Mouse (Mus musculus) adrenal gland, adult (tissue): ENCODE results near the gene Gja10.

Experiments
- DNase-seq, 2 experiments: peaks; one replicate each; pipeline ENCODE4 v3.0.0; 2022 to 2023; ENCODE audit warnings: low spot score in 1 of 2; ENCODE audit not compliant: inconsistent age in 2 of 2

Gene Gja10

DNA sequence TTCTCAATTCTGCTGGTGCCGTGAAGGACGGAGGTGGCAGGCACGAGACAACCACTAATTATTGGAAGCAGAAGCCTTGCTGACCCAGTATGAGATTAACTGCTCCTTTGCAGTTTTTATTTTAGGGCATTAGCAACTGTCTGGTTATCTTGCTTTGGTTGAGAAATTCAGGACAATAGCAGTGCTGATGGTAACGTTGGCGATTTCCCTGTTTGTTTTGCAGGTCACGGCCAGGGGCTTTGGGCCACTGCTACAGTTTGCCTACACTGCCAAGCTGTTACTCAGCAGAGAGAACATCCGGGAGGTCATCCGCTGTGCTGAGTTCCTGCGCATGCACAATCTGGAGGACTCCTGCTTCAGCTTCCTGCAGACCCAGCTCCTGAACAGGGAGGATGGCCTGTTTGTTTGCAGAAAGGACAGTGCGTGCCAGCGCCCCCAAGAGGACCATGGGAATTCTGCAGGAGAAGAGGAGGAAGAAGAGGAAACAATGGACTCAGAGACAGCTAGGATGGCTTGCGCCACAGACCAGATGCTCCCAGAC lies 40.9 kb downstream of the Gja10 start:
- DNase-seq, result peak; percentile 58 to 88

DNA sequence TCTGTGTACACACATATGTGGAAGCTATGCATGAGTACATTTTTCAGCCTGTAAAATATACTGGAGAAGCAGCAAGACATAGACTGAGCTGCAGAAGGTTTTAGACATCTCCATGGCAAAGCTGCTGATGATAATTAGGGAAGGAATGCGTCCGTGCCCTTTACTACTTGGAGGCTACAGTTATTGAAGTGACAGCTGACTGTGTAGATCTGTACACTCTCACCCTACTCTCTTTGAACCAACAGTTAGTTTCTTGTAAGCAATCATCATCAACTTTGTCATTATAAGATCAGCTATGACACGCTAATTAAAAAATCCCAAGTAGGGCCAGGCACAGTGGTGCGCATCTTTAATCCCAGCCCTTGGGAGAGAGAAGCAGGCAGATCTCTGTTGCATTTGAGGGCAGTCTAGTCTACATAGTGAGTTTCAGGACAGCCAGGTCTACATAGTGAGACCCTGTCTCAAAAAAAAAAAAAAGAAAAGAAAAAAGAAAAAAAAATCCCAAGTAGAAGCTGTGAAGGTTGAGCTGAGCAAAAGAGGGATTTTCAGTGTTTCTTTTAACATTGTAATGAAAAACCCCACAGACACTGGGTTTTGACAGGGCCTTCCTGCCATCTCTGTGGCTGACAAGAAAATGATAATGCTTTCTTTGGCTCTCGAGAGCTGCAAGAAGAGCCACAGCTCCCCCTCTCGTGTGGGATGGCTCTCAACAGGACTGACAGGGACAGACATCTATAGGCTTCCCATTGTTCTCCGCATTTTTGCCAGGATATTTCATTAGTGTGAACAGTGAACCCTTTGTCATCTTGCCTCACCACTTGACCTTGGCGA lies 41.6 kb downstream of the Gja10 start:
- DNase-seq, result no peak

DNA sequence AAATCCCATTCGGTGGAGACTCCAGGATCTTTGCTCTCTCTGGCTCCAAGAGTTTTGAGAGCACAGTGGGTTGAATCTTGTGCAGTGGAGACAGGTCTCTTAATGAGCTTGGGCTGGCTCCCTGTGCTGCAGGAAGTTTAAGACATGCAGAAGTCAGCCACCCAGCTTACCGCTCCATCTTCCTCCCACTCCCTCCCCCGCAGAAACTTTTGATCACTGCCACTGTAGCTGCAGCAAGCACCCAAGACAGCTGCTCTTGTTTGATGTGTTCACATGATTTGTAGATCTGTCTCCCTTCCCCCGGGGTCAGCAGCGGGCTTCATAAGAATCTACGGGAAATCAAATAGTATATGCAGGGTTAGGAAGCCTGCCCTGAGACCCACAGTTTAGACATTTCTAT lies 42.3 kb downstream of the Gja10 start:
- DNase-seq, result peak; percentile 8 to 48

DNA sequence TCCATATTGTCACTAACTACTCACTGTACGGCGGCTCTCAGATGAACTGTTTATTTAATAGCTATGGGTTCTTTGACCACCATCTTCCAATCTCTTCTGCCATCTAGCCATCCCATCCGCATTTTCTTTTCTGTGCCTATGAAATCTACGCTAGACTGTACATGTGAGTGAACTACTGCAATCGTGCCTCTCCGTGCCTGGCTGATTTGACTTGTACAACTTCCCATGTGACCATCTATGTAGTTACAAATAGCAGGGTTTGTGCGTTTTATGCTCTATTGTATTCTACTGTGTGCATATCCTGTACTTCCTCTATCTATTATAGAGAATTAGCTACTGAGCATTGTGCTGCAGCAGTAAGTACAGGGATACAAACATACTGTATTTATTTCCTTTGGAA lies 47.1 kb downstream of the Gja10 start:
- DNase-seq, result no peak

DNA sequence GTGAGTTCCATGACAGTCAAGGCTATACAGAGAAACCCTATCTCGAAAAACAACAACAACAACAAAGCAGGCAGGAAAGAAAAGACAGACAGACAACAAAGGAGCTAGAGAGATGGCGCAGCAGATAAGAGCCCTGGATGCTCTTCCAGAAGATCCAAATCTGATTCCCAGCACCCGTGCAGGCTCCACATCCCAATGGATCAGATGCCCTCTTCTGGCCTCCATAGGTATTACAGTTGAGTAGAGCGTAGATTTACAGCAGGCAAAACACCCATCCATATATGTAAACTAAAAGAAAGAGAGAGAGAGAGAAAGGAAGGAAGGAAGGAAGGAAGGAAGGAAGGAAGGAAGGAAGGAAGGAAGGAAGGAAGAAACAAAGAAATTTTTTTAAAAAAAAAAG lies 51.2 kb downstream of the Gja10 start:
- DNase-seq, result peak; percentile 15 to 76

DNA sequence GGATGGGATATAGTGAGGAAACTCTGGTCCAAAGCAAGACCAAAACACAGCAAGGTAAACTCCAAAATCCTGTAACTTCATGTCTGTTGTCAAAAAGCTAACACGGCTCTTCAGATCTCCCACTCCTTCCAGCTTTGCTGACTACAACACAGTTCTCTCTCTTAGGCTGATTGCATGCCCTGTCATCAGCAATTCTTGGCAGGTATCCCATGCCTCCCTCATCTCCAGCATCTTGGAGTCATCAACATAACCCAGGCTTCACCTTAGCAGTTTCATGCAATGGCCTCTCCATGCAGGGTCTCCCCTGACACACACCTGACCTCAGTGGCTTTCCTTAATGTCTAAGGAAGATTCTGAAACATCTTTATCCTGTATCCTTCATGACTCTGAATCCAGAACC lies 53.4 kb downstream of the Gja10 start:
- DNase-seq, result no peak
